Mouse (Mus musculus) frontal cortex, adult 2 months (tissue): ENCODE results near the gene Wfikkn1. TPM values are rescaled to one million over a fixed set of nuclear protein-coding genes. Genes with fewer than 3 reads are reported as not detected.

ENCODE experiments used
- DNase-seq, 2 experiments: peaks; one replicate each; pipeline ENCODE4 v3.0.0; 2022; ENCODE audit warnings: low spot score in 1 of 2; ENCODE audit errors: extremely low spot score in 1 of 2
- polyA plus RNA-seq: library from polyadenylated mRNA; depleted of rRNA; stranded (reverse); fragments of >200 nt; gene quantifications from 2 replicates; pipeline ENCODE4 v1.2.3, GENCODE M21; 2012

Gene Wfikkn1
- polyA plus RNA-seq, 1 experiment, result 0.64 TPM

GRCm38 (mm10) chr17:25839455-25840235, 41.0 kb downstream of the Wfikkn1 start:
- DNase-seq, result no peak

GRCm38 (mm10) chr17:25838904-25839303, 41.8 kb downstream of the Wfikkn1 start:
- DNase-seq, result no peak

- DNase-seq, result peak in 1 of 2 experiments; percentile 36
Observed at GRCm38 (mm10) chr17:25837533-25837932, 43.1 kb downstream of the Wfikkn1 start.

GRCm38 (mm10) chr17:25837076-25837410, 43.6 kb downstream of the Wfikkn1 start, which contains the start of gene Rhbdl1:
Gene Rhbdl1, minus strand, starts transcription at chr17:25837295.
- peak in 1 of 2 experiments; percentile 89 for DNase-seq

- peak in 1 of 2 experiments; percentile 29 for DNase-seq
Observed at GRCm38 (mm10) chr17:25836397-25837075, 44.1 kb downstream of the Wfikkn1 start.

- DNase-seq, result no peak
Observed at GRCm38 (mm10) chr17:25835816-25836215, 44.8 kb downstream of the Wfikkn1 start.

- DNase-seq, result no peak
Observed at GRCm38 (mm10) chr17:25835301-25835700, 45.4 kb downstream of the Wfikkn1 start.

- no peak for DNase-seq
Observed at GRCm38 (mm10) chr17:25834595-25835222, 45.9 kb downstream of the Wfikkn1 start.

- DNase-seq, result no peak
Observed at GRCm38 (mm10) chr17:25833961-25834594, 46.6 kb downstream of the Wfikkn1 start.

GRCm38 (mm10) chr17:25833291-25833663, 47.4 kb downstream of the Wfikkn1 start, which contains the start of gene Stub1:
Gene Stub1, minus strand, starts transcription at chr17:25833404.
- DNase-seq, result peak; percentile 83 to 84

- DNase-seq, result peak; percentile 98 to 99
Observed at GRCm38 (mm10) chr17:25832436-25833290, 48.0 kb downstream of the Wfikkn1 start.

GRCm38 (mm10) chr17:25831451-25832281, 49.0 kb downstream of the Wfikkn1 start:
- DNase-seq, result no peak

GRCm38 (mm10) chr17:25830806-25831431, 49.7 kb downstream of the Wfikkn1 start:
- DNase-seq, result no peak

GRCm38 (mm10) chr17:25830200-25830753, 50.4 kb downstream of the Wfikkn1 start:
- no peak for DNase-seq

GRCm38 (mm10) chr17:25829558-25830017, 51.1 kb downstream of the Wfikkn1 start:
- no peak for DNase-seq

- peak in 1 of 2 experiments; percentile 89 for DNase-seq
Observed at GRCm38 (mm10) chr17:25828712-25829557, 51.7 kb downstream of the Wfikkn1 start, which contains the start of gene Jmjd8. Gene Jmjd8, plus strand, starts transcription at chr17:25828867.

GRCm38 (mm10) chr17:25828223-25828594, 52.4 kb downstream of the Wfikkn1 start:
- no peak for DNase-seq
